ENCODE assay signal across 8 mouse cellular contexts in the genomic region with DNA sequence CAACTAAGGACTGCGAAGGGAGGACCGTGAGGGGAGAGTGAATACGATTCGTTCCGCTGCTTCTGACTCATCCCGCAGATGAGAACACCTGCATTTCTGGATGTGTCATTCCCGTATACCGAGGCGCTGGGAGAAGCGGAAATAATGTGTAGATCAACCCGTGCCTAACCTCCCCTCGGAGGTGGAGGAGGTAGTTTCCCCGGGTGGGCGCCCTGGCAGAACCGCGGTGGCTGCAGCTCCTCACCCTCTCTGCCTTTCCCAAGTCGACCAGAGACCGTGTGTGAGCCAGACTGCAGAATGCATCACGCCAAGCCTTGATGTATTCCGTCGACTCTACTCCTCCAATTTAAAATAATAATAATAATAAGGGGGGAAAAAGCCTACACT. TPM values are rescaled to one million over a fixed set of nuclear protein-coding genes. Genes with fewer than 3 reads are reported as not detected.
DNase-seq lines count a peak whose midpoint lies in the region; ATAC-seq and TF ChIP-seq lines count a peak whose summit lies in the region.

No protein-coding gene starts in this region.

- DNase-seq in adrenal gland, adult 18-20 months (ENCODE audit: low spot score in 2 of 2) = peak; percentile 2 to 21
- DNase-seq in adrenal gland, postnatal 4 days (ENCODE audit: low spot score in 2 of 2) = no peak
- no peak for DNase-seq in thymus, postnatal 36 days

- no peak for TF ChIP-seq POLR2A in bone marrow macrophage, adult 2 months (IDR thresholded peaks at IDR 0.05; ENCODE audit: borderline replicate concordance, low read depth, low read length)

- TF ChIP-seq CTCF in bone marrow macrophage, adult 2 months (IDR thresholded peaks at IDR 0.05; ENCODE audit: low read depth, low read length) = no peak

- H3K4me3 ChIP-seq in bone marrow macrophage, adult 2 months (ENCODE audit: insufficient read depth, low read length) = peak overlapping the region; percentile 53; the same call in 1 of the 2 replicates
- peak overlapping the region; percentile 74 for H3K4me3 ChIP-seq in forebrain, embryonic 16.5 days (replicated peaks; ENCODE audit: low read length)
- peak overlapping the region; percentile 59 for H3K4me3 ChIP-seq in intestine, embryonic 16.5 days (ENCODE audit: low read length)
- peak overlapping the region; percentile 57 for H3K4me3 ChIP-seq in limb, embryonic 12.5 days (replicated peaks)
- H3K4me3 ChIP-seq in neural tube, embryonic 12.5 days = peak overlapping the region; percentile 59

- WGBS in forebrain, embryonic 16.5 days = under 1% methylated on average over 21 of the region's 21 CpGs
- WGBS in intestine, embryonic 16.5 days = under 1% methylated on average over 21 of the region's 21 CpGs
- WGBS in limb, embryonic 12.5 days = 1% methylated on average over 21 of the region's 21 CpGs
- WGBS in neural tube, embryonic 12.5 days = under 1% methylated on average over 21 of the region's 21 CpGs

- H3K9ac ChIP-seq in forebrain, embryonic 16.5 days (replicated peaks; ENCODE audit: low read depth, low read length) = peak overlapping the region; percentile 52
- 0 out of 2 replicates have a peak overlapping the region, but pooled peaks have one; percentile 8 for H3K9ac ChIP-seq in intestine, embryonic 16.5 days (ENCODE audit: low read depth, low read length)
- H3K9ac ChIP-seq in limb, embryonic 12.5 days (replicated peaks) = peak overlapping the region; percentile 55; the same call in 1 of the 2 replicates
- peak overlapping the region; percentile 53 for H3K9ac ChIP-seq in neural tube, embryonic 12.5 days

- H3K9me3 ChIP-seq in forebrain, embryonic 16.5 days (ENCODE audit: control insufficient read depth, low read length) = no peaks in the 10 kb centered on the region
- H3K9me3 ChIP-seq in intestine, embryonic 16.5 days (ENCODE audit: control insufficient read depth, low read length) = no peaks in the 10 kb centered on the region
- H3K9me3 ChIP-seq in limb, embryonic 12.5 days = no peaks in the 10 kb centered on the region
- no peaks in the 10 kb centered on the region for H3K9me3 ChIP-seq in neural tube, embryonic 12.5 days

- no peak overlapping the region for H3K27ac ChIP-seq in bone marrow macrophage, adult 2 months (ENCODE audit: insufficient read depth, low read depth, low read length)
- H3K27ac ChIP-seq in forebrain, embryonic 16.5 days (ENCODE audit: low read length) = peak overlapping the region; percentile 62
- H3K27ac ChIP-seq in intestine, embryonic 16.5 days (ENCODE audit: low read length) = no peak overlapping the region
- no peak overlapping the region for H3K27ac ChIP-seq in limb, embryonic 12.5 days
- no peak overlapping the region for H3K27ac ChIP-seq in neural tube, embryonic 12.5 days

- ATAC-seq in forebrain, embryonic 16.5 days = no peak; the same call in 1 of the 2 replicates
- ATAC-seq in intestine, embryonic 16.5 days = no peak
- ATAC-seq in limb, embryonic 12.5 days (ENCODE audit: insufficient number of reproducible peaks, insufficient read depth, low FRiP score, low TSS enrichment, low read depth) = no peak
- no peak for ATAC-seq in neural tube, embryonic 12.5 days (ENCODE audit: low FRiP score, low read depth)

- no peaks in the 10 kb centered on the region for H3K36me3 ChIP-seq in forebrain, embryonic 16.5 days (ENCODE audit: control insufficient read depth, insufficient read depth)
- H3K36me3 ChIP-seq in intestine, embryonic 16.5 days (ENCODE audit: control insufficient read depth, insufficient read depth, low read length) = no peaks in the 10 kb centered on the region
- H3K36me3 ChIP-seq in limb, embryonic 12.5 days = no peaks in the 10 kb centered on the region
- no peaks in the 10 kb centered on the region for H3K36me3 ChIP-seq in neural tube, embryonic 12.5 days

- 0 out of 2 replicates have a peak, but pooled peaks cover 3% of the 10 kb centered on the region for H3K27me3 ChIP-seq in forebrain, embryonic 16.5 days (replicated peaks; ENCODE audit: control insufficient read depth, insufficient read depth, low read length)
- H3K27me3 ChIP-seq in intestine, embryonic 16.5 days (replicated peaks; ENCODE audit: control insufficient read depth, insufficient read depth, low read length) = peaks cover 35% of the 10 kb centered on the region
- H3K27me3 ChIP-seq in limb, embryonic 12.5 days = peaks cover 48% of the 10 kb centered on the region
- peaks cover 21% of the 10 kb centered on the region for H3K27me3 ChIP-seq in neural tube, embryonic 12.5 days (replicated peaks)

- H3K4me2 ChIP-seq in forebrain, embryonic 16.5 days (ENCODE audit: low read length) = peak overlapping the region; percentile 76
- H3K4me2 ChIP-seq in intestine, embryonic 16.5 days (ENCODE audit: low read depth, low read length) = peak overlapping the region; percentile 69
- H3K4me2 ChIP-seq in limb, embryonic 12.5 days = peak overlapping the region; percentile 85
- peak overlapping the region; percentile 96 for H3K4me2 ChIP-seq in neural tube, embryonic 12.5 days (replicated peaks)

- no peaks in the 10 kb centered on the region for H3K4me1 ChIP-seq in bone marrow macrophage, adult 2 months (ENCODE audit: control insufficient read depth, insufficient read depth, low read length)
- H3K4me1 ChIP-seq in forebrain, embryonic 16.5 days (replicated peaks; ENCODE audit: control insufficient read depth, insufficient read depth, low read length) = peaks cover 22% of the 10 kb centered on the region
- peaks cover 32% of the 10 kb centered on the region for H3K4me1 ChIP-seq in intestine, embryonic 16.5 days (ENCODE audit: control insufficient read depth, insufficient read depth, low read length)
- H3K4me1 ChIP-seq in limb, embryonic 12.5 days (replicated peaks) = peaks cover 36% of the 10 kb centered on the region
- peaks cover 10% of the 10 kb centered on the region for H3K4me1 ChIP-seq in neural tube, embryonic 12.5 days

RNA-seq across cellular contexts. Expression of a gene that starts 0.9 kb away (rescaled TPM):
- total RNA-seq in adrenal gland, adult 18-20 months (2021) = 1 to 10 TPM; 1.8 to 2.9 TPM
- 10 to 100 TPM; 13.7 to 15.3 TPM for total RNA-seq in adrenal gland, postnatal 4 days (2021)
- polyA plus RNA-seq in bone marrow macrophage, adult 2 months (2012; ENCODE audit: insufficient read depth, insufficient read length, missing spikeins) = not detected in 2 replicates
- polyA plus RNA-seq in forebrain, embryonic 16.5 days (2015; fragmentation: Nextera tagmentation; extraction: Ambion mirVana) = 16.2 and 23.3 TPM in 2 replicates
- polyA plus RNA-seq in intestine, embryonic 16.5 days (2015; fragmentation: Nextera tagmentation; extraction: Ambion mirVana) = 4.1 TPM in 2 replicates
- polyA plus RNA-seq in limb, embryonic 12.5 days (2016; fragmentation: Nextera tagmentation; extraction: Ambion mirVana) = 6.7 and 7.2 TPM in 2 replicates
- polyA plus RNA-seq in neural tube, embryonic 12.5 days (2016; fragmentation: Nextera tagmentation; extraction: Ambion mirVana) = 13.0 and 13.2 TPM in 2 replicates

Comparison
In these comparisons a context has a peak if more than half of its experiments do, and no peak if none do; other contexts are left out.
1. DNase-seq: peak in adrenal gland, adult 18-20 months (2 of 2); none in adrenal gland, postnatal 4 days (0 of 2) and thymus, postnatal 36 days (0 of 2).
2. Peak in every context shown above with its lines, with median percentiles within 50 percentile points of each other: H3K4me3 ChIP-seq, H3K4me2 ChIP-seq and H3K9ac ChIP-seq.